Mouse (Mus musculus) lung, adult 18-20 months (tissue): ENCODE measurements around the gene Foxn3.

ENCODE experiments used
- DNase-seq, 2 experiments: peaks; one replicate each; pipeline ENCODE4 v3.0.0; 2022; ENCODE audit warnings: mixed read lengths in 2 of 2

Gene Foxn3

GRCm38 (mm10) chr12:99320966-99321496, 242.4 kb downstream of the Foxn3 start:
- DNase-seq: no peak

DNA sequence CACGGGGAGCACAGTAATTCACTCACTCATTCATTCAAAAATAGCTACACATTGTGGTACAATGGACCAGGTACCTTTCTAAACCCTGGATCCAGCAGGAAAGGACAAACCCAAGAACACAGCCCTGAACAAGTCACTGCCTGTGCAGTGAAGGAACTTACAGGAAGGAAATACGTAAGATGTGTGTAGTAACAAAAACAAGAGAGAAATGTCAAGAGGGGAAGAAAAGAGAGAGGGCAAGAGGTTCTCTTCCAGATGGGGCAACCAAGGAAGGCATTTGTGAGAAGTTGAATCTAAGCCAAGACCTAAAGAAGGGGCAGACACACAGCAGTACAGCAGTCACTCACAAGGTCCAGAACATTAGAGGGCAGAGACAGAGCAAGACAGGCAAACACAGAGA, 243.5 kb downstream of the Foxn3 start:
- no peak for DNase-seq

DNA sequence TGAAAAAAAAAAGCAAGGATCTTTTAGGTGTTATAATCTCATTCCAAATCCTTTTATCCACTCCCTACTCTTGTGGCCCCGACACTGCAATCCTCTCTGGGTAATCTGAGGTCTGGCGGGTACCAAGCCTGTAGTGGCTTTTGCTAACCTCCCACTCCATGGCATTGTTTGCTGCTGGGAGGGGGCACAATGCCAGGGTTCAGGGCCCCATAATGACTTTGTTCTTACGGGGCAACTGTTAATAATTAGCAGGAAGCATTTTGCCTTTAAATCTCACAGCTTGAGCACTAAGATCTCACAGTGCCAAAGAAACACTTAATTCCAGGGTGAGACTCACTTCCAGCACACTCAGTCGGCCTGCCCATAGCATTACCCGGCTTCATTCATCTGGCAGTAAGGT, 244.2 kb downstream of the Foxn3 start:
- no peak for DNase-seq

DNA sequence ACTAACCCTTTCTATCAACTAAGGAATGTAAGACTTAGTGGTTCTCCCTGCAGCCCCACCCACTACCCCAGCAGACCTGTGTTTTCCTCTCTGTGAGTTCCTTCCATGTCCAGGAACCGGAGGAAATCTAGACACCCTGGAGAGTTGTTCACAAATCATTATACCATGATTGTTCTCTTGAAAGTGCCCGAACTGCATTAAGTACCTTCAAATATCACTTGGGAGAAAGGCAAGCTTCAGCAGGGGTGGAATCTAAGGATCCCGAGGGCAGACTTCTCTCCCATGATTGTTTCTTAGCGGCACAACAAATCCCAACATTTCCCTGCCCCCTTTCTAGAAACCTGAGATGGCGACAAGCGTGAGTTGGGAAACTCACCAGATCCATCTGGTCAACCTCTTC, 247.5 kb downstream of the Foxn3 start:
- no peak for DNase-seq

GRCm38 (mm10) chr12:99314817-99315216, 248.6 kb downstream of the Foxn3 start:
- no peak for DNase-seq

GRCm38 (mm10) chr12:99311303-99311702, 252.1 kb downstream of the Foxn3 start:
- DNase-seq: no peak

DNA sequence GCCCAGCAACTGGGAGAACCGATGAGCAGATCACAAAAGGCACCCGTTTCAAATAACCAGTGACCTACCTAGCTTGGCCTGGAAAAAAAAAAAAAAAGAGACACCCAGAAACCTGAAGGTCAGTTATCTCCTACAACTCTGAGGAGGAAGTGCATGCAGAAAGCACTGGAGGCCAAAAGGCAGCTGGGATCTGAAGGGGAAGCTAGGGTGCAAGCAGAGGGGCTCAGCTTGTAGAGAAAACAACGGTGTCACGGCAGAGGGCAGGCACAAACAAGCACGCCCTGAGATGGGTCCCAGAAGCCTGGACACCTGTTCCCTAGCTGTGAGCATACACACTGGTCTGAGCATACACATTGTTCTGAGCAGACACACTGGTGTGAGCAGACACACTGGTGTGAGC, 253.4 kb downstream of the Foxn3 start:
- no peak for DNase-seq

DNA sequence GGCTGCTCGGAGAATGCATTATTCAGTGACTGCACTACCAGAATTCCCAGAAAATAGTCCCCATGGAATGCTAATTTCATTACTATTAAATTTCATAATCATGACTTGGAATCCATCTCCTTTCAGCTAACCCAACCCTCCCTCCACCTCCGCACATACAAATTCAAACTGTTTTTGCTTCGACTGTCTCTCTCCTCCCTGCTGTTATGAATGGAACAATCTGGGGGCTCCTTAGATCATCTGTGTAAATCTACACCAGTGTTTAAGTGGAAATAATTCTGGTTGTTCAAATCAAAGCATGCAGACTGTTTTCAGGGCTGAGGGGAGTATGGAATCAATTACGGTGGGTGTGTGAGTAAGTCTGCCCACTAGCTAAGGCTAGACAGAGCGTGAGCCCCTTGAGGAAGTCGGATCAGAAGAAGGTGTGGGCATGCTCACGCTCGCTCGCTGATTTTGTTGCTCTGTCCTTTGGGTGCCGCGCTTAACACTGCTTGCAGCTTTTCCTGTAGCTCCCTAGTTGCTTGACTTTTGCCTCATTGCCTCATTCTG, 254.8 kb downstream of the Foxn3 start:
- DNase-seq: no peak

DNA sequence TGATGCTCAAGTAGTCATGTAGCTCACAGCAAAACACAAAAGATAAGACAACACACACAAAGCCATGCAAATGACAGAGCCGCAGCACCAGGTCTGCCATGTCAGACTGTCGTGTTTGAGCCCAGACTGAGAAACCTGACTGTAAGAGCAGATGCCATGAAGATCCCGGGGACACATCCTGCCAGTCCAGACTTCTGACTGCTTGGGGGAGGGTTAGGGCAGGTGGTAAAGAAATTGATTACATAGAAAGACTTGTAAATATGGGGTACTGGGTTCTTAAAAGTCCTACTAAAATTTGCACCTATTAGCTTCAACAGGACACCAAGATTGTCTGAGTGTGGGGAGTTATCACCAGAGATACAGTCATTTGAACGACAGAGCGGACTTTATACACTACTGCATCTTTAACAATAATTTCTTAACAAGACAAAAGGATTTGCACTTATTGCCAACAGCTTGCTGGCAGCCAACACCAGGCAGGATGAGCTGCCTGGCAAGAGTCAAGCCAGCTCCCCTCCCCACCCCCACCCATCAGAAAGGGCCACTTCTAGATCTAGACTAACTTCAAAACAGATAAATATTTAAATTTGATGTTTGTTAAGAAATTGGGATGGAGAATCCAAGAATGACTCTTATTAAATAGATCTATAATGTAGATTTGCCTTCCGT, 256.7 kb downstream of the Foxn3 start:
- no peak for DNase-seq

DNA sequence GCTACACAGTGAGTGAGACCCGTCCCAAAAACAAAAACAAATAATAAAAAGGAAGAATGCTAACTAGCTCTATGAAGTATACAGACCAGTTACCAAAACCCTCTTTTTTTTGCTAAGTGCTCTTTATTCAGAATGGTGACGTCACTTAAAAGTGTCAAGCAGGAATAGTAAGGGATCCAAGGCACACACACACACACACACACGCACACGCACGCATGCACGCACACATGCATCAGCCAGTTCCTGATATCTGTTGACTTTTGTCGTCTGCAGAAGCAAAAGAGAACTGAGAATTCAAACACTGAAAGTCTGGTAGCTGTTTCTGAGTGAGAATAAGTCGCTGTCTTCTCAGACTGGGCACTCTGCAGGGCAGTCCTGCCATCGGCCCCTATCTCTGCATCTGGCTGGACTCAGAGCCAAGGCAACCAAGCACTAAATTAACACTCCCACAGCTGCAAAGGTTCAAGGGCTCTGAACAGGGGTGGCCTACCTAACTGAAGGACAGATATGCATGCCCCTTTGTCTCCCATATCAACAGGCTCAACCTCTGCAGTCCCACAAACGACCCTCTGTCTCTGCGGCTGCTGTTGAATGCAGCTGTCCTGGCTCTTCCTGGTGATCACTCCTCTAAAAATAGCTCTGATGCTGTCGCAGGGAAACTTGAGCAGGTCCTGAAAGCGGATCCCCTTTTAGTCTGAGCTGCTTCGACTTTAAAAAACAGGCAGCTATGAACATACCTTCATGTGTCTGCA, 257.4 kb downstream of the Foxn3 start:
- no peak for DNase-seq

DNA sequence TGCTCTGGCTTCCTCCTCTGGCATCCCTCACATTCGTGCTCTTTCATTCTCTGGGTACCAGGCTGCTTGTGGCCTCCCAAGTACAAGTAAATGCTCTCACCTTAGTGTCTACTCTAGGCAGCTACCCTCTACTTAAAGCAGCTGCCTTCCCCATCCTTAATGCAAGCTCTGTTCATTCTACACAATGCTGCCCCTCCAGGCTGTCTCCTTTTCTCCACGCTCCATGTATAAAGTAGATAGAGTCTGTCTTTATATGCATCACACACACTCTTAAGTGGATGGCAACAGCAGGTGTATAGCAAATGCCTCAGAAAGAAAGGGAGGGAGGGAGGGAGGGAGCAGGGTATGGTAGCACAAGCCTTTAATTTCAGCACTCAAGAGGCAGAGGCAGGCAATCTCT, 258.1 kb downstream of the Foxn3 start:
- no peak for DNase-seq

- no peak for DNase-seq
These were observed 259.3 kb downstream of the Foxn3 start for GRCm38 (mm10) chr12:99304056-99304455.

DNA sequence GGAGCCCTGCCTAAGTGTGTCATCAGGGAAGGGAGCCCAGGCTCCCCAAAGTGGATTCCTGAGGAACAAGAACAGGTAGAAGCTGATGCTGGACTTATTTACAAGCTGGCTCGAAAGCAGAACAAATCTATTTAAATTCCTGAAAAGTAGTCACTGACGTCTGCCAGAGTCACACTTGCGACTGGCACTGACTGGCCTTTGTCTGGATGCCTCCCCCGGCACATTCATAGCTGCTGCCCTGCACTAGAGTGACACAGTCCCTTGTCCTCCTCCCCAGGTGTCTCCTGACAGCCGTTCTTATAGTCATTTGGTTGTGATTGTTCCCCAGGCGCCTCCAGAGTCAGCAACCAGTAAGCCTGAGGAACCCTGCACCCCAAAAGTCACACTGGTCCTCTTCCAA, 259.8 kb downstream of the Foxn3 start:
- DNase-seq: no peak

GRCm38 (mm10) chr12:99299900-99300299, 263.5 kb downstream of the Foxn3 start:
- no peak for DNase-seq

DNA sequence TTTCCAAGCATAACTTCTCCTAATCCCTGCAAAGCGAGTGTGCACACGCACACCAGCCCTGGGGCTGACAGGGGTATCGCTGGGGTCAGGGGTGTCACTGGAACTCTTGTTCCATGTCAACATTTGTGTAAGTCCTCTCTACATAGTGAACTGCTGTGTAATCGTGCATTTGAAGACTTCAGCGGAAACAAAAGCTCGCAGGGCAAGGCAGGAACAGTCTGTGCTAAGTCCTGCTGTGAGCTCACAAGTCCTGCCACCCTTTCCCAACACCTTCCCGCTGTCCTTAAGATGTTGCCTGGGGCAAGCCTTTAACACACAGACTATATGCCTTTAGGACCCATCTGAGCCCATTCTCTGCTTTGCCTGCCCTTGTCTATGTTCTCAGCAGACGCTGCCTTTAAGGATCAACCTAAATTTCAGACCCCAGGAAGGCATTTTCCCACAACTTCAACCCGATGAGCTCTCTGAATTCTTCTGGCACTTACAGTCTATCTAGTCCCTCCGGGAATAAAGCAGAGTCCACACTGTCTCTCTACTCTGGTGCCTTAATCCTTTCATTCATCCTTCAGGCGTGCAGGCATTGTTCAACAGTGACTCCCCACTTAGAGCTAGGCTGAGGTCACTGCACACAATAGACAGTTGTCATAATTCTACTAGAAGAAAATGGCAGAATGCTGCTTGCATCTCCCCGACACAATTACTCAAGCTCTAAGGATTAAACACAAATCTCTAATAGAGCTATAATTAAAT, 264.4 kb downstream of the Foxn3 start:
- no peak for DNase-seq

- no peak for DNase-seq
These were observed 265.1 kb downstream of the Foxn3 start for GRCm38 (mm10) chr12:99298242-99298641.

DNA sequence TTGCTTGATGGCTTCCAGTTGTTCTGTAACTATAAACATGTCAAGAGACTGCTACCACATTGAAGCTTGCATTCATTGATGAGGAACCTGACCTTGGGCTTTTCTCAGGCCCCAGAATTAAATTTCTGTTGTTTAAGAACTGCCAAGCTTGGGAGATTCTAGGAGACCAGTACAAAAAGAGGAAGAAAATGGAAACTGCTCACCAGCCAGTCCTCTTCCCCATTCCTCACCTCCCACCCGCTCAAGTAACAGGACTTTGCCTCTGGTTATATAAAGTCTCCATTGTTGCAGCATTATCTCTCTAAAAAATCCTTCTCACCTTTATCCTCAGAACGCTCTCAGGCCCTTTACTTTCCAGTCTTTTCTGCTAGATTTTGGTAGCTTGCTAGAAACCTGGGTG, 265.6 kb downstream of the Foxn3 start:
- no peak for DNase-seq

GRCm38 (mm10) chr12:99293532-99293931, 269.9 kb downstream of the Foxn3 start:
- DNase-seq: no peak

GRCm38 (mm10) chr12:99292152-99292551, 271.2 kb downstream of the Foxn3 start:
- no peak for DNase-seq

GRCm38 (mm10) chr12:99287081-99287480, 276.3 kb downstream of the Foxn3 start:
- no peak for DNase-seq

DNA sequence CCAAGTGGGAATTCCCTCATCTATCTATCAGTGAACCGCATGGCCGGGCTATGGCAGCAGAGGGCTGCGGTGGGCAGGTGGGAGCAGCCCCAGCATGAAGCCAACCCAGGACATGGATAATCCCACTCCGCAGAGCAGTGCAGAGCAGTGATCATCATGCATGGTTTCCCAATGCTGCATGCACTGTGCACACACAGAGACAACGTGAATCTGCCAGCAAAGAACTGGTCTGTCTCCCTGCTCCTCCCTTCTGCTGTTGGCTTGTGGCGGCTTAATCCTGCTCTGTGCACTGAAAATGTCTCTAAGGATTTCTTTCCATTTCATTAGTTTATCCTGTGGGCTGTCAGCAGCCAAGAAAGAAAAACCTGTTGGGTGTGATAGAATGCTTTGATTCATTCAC, 276.7 kb downstream of the Foxn3 start:
- DNase-seq: no peak

DNA sequence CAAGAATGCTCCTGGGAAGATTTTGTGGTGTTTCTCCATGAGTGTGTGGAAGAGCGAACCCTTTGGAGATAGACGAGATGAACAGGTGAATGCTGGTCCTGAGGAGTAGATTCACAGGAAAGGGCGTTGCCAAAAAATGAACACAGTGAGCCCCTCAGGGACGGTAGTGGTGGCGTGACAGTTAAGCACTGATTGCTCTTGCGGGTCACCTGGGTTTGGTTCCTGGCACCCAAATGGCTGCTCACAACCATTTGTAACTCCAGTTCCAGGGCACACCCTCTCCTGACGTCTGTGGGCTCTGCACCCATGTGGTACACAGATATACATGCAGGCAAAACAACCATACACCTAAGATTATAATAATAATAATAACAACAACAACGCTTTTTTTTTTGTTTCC, 277.7 kb downstream of the Foxn3 start:
- DNase-seq: no peak

GRCm38 (mm10) chr12:99285199-99285598, 278.2 kb downstream of the Foxn3 start:
- no peak for DNase-seq
